12 mouse cellular contexts compared by ENCODE assay signal in the genomic region with DNA sequence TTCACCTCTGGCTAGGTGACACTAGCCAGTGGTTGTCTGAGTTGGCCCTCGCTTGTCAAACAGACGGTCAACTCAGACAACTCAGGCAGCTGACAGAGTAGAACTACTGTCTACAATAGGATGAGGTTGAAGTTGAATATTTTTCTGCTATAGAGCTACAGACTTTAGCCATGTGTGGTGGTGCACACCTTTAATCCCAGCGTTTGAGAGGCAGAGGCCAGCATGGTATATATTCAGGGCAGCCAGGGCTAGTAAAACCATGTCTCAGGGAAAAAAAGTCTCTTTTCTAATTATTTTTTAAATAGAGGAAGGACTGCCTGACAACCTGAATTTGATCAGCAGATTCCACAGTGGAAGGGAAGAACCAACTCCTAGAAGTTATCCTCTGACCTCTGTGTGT. TPM values are rescaled to one million over a fixed set of nuclear protein-coding genes. Genes with fewer than 3 reads are reported as not detected.
DNase-seq lines count a peak whose midpoint lies in the region; ATAC-seq and TF ChIP-seq lines count a peak whose summit lies in the region.
"Had no signal": no experiment of that assay in that cellular context is flagged by ENCODE, and none has a peak within 500 bp of the region (broad histone marks: within the 10 kb centered on the region; RNA-seq: fewer than 3 reads in every experiment).

No protein-coding gene starts in this region.

- peak overlapping the region; percentile 42; the same call in 1 of the 2 replicates for H3K9ac ChIP-seq in heart, embryonic 14.5 days (ENCODE audit: low read length)
- no peak overlapping the region for H3K9ac ChIP-seq in heart, adult 2 months (ENCODE audit: low read depth, low read length)
- no peak overlapping the region for H3K9ac ChIP-seq in midbrain, embryonic 16.5 days (ENCODE audit: low read depth, low read length)
- H3K9ac ChIP-seq in hindbrain, embryonic 12.5 days = no peak overlapping the region
- H3K9ac ChIP-seq in midbrain, embryonic 14.5 days (replicated peaks; ENCODE audit: low read length) = no peak overlapping the region

- H3K27me3 ChIP-seq in heart, embryonic 14.5 days (ENCODE audit: control insufficient read depth, insufficient read depth, low read length) = no peaks in the 10 kb centered on the region
- H3K27me3 ChIP-seq in heart, adult 2 months (ENCODE audit: control insufficient read depth, insufficient read depth, low read length) = no peaks in the 10 kb centered on the region
- no peaks in the 10 kb centered on the region for H3K27me3 ChIP-seq in midbrain, embryonic 10.5 days (ENCODE audit: low read depth, poor library complexity, severe bottlenecking)
- no peaks in the 10 kb centered on the region for H3K27me3 ChIP-seq in midbrain, embryonic 16.5 days (ENCODE audit: control insufficient read depth, insufficient read depth, low read depth, low read length)
- H3K27me3 ChIP-seq in hindbrain, embryonic 12.5 days = no peaks in the 10 kb centered on the region
- H3K27me3 ChIP-seq in midbrain, embryonic 14.5 days (ENCODE audit: control insufficient read depth, insufficient read depth, low read length) = no peaks in the 10 kb centered on the region

- ATAC-seq in heart, embryonic 14.5 days (ENCODE audit: insufficient number of reproducible peaks, insufficient read depth, low FRiP score, low read depth) = no peak
- no peak for ATAC-seq in midbrain, embryonic 16.5 days
- peak; percentile 43; the same call in 1 of the 2 replicates for ATAC-seq in hindbrain, embryonic 12.5 days (ENCODE audit: low FRiP score)
- no peak for ATAC-seq in midbrain, embryonic 14.5 days (ENCODE audit: low FRiP score, low TSS enrichment)
- no peak for ATAC-seq in inflammation-experienced regulatory T-cells, adult 6 months

- no peaks in the 10 kb centered on the region for H3K9me3 ChIP-seq in heart, embryonic 14.5 days (ENCODE audit: control insufficient read depth, low read length)
- H3K9me3 ChIP-seq in midbrain, embryonic 10.5 days (replicated peaks) = no peaks in the 10 kb centered on the region
- H3K9me3 ChIP-seq in midbrain, embryonic 16.5 days (replicated peaks; ENCODE audit: control insufficient read depth, low read length, poor library complexity, severe bottlenecking) = no peaks in the 10 kb centered on the region
- no peaks in the 10 kb centered on the region for H3K9me3 ChIP-seq in hindbrain, embryonic 12.5 days (replicated peaks)
- no peaks in the 10 kb centered on the region for H3K9me3 ChIP-seq in midbrain, embryonic 14.5 days (ENCODE audit: control insufficient read depth, low read length)

- peak overlapping the region; percentile 51 for H3K4me2 ChIP-seq in heart, embryonic 14.5 days (ENCODE audit: low read length)
- no peak overlapping the region for H3K4me2 ChIP-seq in midbrain, embryonic 16.5 days (ENCODE audit: low read length)
- H3K4me2 ChIP-seq in hindbrain, embryonic 12.5 days (replicated peaks) = no peak overlapping the region; the same call in 1 of the 2 replicates
- H3K4me2 ChIP-seq in midbrain, embryonic 14.5 days (ENCODE audit: low read length) = no peak overlapping the region

- TF ChIP-seq POLR2A in heart, adult 2 months (IDR thresholded peaks at IDR 0.05; ENCODE audit: insufficient read depth, low read depth, low read length) = no peak

- TF ChIP-seq CTCF in heart, adult 2 months (IDR thresholded peaks at IDR 0.05) = no peak

- intact Hi-C loops in heart, adult 2 months (cut with DNase I) = no loop called here

- H3K36me3 ChIP-seq in heart, embryonic 14.5 days (ENCODE audit: control insufficient read depth, insufficient read depth, low read length) = peaks cover 34% of the 10 kb centered on the region
- peaks cover 28% of the 10 kb centered on the region for H3K36me3 ChIP-seq in heart, adult 2 months (ENCODE audit: control insufficient read depth, insufficient read depth, low read length)
- H3K36me3 ChIP-seq in midbrain, embryonic 10.5 days = no peaks in the 10 kb centered on the region
- H3K36me3 ChIP-seq in midbrain, embryonic 16.5 days (ENCODE audit: control insufficient read depth, insufficient read depth, low read length) = no peaks in the 10 kb centered on the region
- no peaks in the 10 kb centered on the region for H3K36me3 ChIP-seq in hindbrain, embryonic 12.5 days
- no peaks in the 10 kb centered on the region for H3K36me3 ChIP-seq in midbrain, embryonic 14.5 days (ENCODE audit: control insufficient read depth, insufficient read depth, low read length)

- no peak for TF ChIP-seq EP300 in heart, adult 2 months (IDR thresholded peaks at IDR 0.05; ENCODE audit: insufficient read depth, low read depth, low read length)

- peaks cover 46 to 86% of the 10 kb centered on the region in 2 experiments for H3K4me1 ChIP-seq in heart, embryonic 14.5 days (ENCODE audit: control insufficient read depth in 2 of 2, insufficient read depth in 2 of 2, low read length in 2 of 2)
- H3K4me1 ChIP-seq in heart, adult 2 months (ENCODE audit: control insufficient read depth, insufficient read depth, low read length) = peaks cover 28% of the 10 kb centered on the region
- peaks cover 15% of the 10 kb centered on the region for H3K4me1 ChIP-seq in midbrain, embryonic 10.5 days
- H3K4me1 ChIP-seq in midbrain, embryonic 16.5 days (ENCODE audit: control insufficient read depth, insufficient read depth, low read length) = peaks cover 4% of the 10 kb centered on the region
- H3K4me1 ChIP-seq in hindbrain, embryonic 12.5 days = peaks cover 18% of the 10 kb centered on the region
- 0 out of 2 replicates have a peak, but pooled peaks cover 8% of the 10 kb centered on the region for H3K4me1 ChIP-seq in midbrain, embryonic 14.5 days (ENCODE audit: control insufficient read depth, insufficient read depth, low read length)

- 35% methylated on average over 3 of the region's 3 CpGs for WGBS in heart, embryonic 14.5 days
- 60% methylated on average over 3 of the region's 3 CpGs for WGBS in heart, adult 2 months
- WGBS in midbrain, embryonic 10.5 days = 88% methylated on average over 3 of the region's 3 CpGs
- 80% methylated on average over 3 of the region's 3 CpGs for WGBS in midbrain, embryonic 16.5 days
- WGBS in hindbrain, embryonic 12.5 days = 87% methylated on average over 3 of the region's 3 CpGs
- WGBS in midbrain, embryonic 14.5 days = 88% methylated on average over 3 of the region's 3 CpGs

- H3K4me3 ChIP-seq in heart, embryonic 14.5 days (ENCODE audit: control insufficient read depth in 1 of 2, insufficient read depth in 1 of 2, low read depth in 1 of 2, low read length in 2 of 2) = no peak overlapping the region
- H3K4me3 ChIP-seq in heart, adult 2 months = no peak overlapping the region
- H3K4me3 ChIP-seq in midbrain, embryonic 10.5 days = no peak overlapping the region
- no peak overlapping the region for H3K4me3 ChIP-seq in midbrain, embryonic 16.5 days (ENCODE audit: low read depth, low read length)
- H3K4me3 ChIP-seq in hindbrain, embryonic 12.5 days = no peak overlapping the region
- H3K4me3 ChIP-seq in midbrain, embryonic 14.5 days (replicated peaks; ENCODE audit: low read depth, low read length) = no peak overlapping the region
- H3K4me3 ChIP-seq: left cerebral cortex, adult 2 months had no signal

- H3K79me2 ChIP-seq in heart, adult 2 months (replicated peaks; ENCODE audit: control insufficient read depth, insufficient read depth, low read length) = peaks cover 6% of the 10 kb centered on the region; the same call in 1 of the 2 replicates

- peak overlapping the region; percentile 41 to 81 for H3K27ac ChIP-seq in heart, embryonic 14.5 days (replicated peaks in 1 of 2; ENCODE audit: control insufficient read depth in 1 of 2, insufficient read depth in 1 of 2, low read depth in 2 of 2, low read length in 2 of 2)
- H3K27ac ChIP-seq in heart, adult 2 months = no peak overlapping the region; the same call in 1 of the 2 replicates
- H3K27ac ChIP-seq in midbrain, embryonic 10.5 days (replicated peaks) = peak overlapping the region; percentile 79
- no peak overlapping the region for H3K27ac ChIP-seq in midbrain, embryonic 16.5 days (ENCODE audit: low read length)
- peak overlapping the region; percentile 4; the same call in 1 of the 2 replicates for H3K27ac ChIP-seq in hindbrain, embryonic 12.5 days
- 0 out of 2 replicates have a peak overlapping the region, but pooled peaks have one; percentile 21 for H3K27ac ChIP-seq in midbrain, embryonic 14.5 days (replicated peaks; ENCODE audit: low read depth, low read length)
- H3K27ac ChIP-seq: left cerebral cortex, adult 2 months had no signal

- DNase-seq in heart, adult 2 months = no peak
- DNase-seq in midbrain, embryonic 10.5 days (ENCODE audit: low spot score) = no peak
- no peak for DNase-seq in midbrain, embryonic 14.5 days
- DNase-seq: adrenal gland, postnatal 14 days; cerebellum, adult 11-12 months; kidney, postnatal 4 days had no signal

RNA-seq across cellular contexts. Expression of a gene that starts 10.8 kb away (rescaled TPM):
- polyA plus RNA-seq in heart, embryonic 14.5 days (2014; fragmentation: Nextera tagmentation; extraction: Ambion mirVana) = 46.6 and 51.3 TPM in 2 replicates
- 10 to 100 TPM; 38.2 to 41.2 TPM for total RNA-seq in heart, adult 2 months (2021)
- polyA plus RNA-seq in heart, adult 2 months (2012; rRNA removed) = 14.1 and 20.1 TPM in 2 replicates
- polyA plus RNA-seq in midbrain, embryonic 10.5 days (2016; fragmentation: Nextera tagmentation; extraction: Ambion mirVana) = 7.3 and 8.7 TPM in 2 replicates
- polyA plus RNA-seq in midbrain, embryonic 16.5 days (2015; fragmentation: Nextera tagmentation; extraction: Ambion mirVana) = 3.7 and 4.1 TPM in 2 replicates
- polyA plus RNA-seq in hindbrain, embryonic 12.5 days (2016; fragmentation: Nextera tagmentation; extraction: Ambion mirVana) = 13.9 and 15.4 TPM in 2 replicates
- 2.0 and 6.3 TPM in 2 replicates for polyA plus RNA-seq in midbrain, embryonic 14.5 days (2014; fragmentation: Nextera tagmentation; extraction: Ambion mirVana)
- 10 to 100 TPM; 16.4 to 26.3 (median 23.6) TPM for polyA plus RNA-seq in inflammation-experienced regulatory T-cells, adult 6 months (2017; shearing (Covaris generic))

RNA-seq across cellular contexts. Expression of a gene that starts 39.7 kb away (rescaled TPM):
- 26.2 and 27.4 TPM in 2 replicates for polyA plus RNA-seq in heart, embryonic 14.5 days (2014; fragmentation: Nextera tagmentation; extraction: Ambion mirVana)
- total RNA-seq in heart, adult 2 months (2021) = 10 to 100 TPM in 1 of 2 experiments, 1 to 10 TPM in 1; 8.1 to 13.2 TPM
- polyA plus RNA-seq in heart, adult 2 months (2012; rRNA removed) = 6.4 and 9.6 TPM in 2 replicates
- polyA plus RNA-seq in midbrain, embryonic 10.5 days (2016; fragmentation: Nextera tagmentation; extraction: Ambion mirVana) = 20.8 and 25.7 TPM in 2 replicates
- 31.5 and 35.6 TPM in 2 replicates for polyA plus RNA-seq in midbrain, embryonic 16.5 days (2015; fragmentation: Nextera tagmentation; extraction: Ambion mirVana)
- 29.9 and 33.4 TPM in 2 replicates for polyA plus RNA-seq in hindbrain, embryonic 12.5 days (2016; fragmentation: Nextera tagmentation; extraction: Ambion mirVana)
- polyA plus RNA-seq in midbrain, embryonic 14.5 days (2014; fragmentation: Nextera tagmentation; extraction: Ambion mirVana) = 29.6 and 31.9 TPM in 2 replicates
- polyA plus RNA-seq in inflammation-experienced regulatory T-cells, adult 6 months (2017; shearing (Covaris generic)) = 10 to 100 TPM in 2 of 3 experiments, 1 to 10 TPM in 1; 7.1 to 14.7 (median 14.3) TPM
- total RNA-seq: CH12.LX had no signal

Comparison
In these comparisons a context has a peak if more than half of its experiments do, and no peak if none do; other contexts are left out.
1. H3K27ac ChIP-seq: peak in heart, embryonic 14.5 days (2 of 2), midbrain, embryonic 10.5 days (single experiment), hindbrain, embryonic 12.5 days (single experiment) and midbrain, embryonic 14.5 days (single experiment); none in heart, adult 2 months (single experiment) and midbrain, embryonic 16.5 days (single experiment).